Mouse (Mus musculus): Measurements from ENCODE around the gene Tnrc6b.
A peak's percentile ranks its signal among the peaks of the same experiment; 100 is the strongest.
"Not testable (repeated sequence)": the region's sequence is repeated elsewhere in the genome, so short reads cannot be mapped to it uniquely, and the experiment has no call there.

Gene Tnrc6b

DNA sequence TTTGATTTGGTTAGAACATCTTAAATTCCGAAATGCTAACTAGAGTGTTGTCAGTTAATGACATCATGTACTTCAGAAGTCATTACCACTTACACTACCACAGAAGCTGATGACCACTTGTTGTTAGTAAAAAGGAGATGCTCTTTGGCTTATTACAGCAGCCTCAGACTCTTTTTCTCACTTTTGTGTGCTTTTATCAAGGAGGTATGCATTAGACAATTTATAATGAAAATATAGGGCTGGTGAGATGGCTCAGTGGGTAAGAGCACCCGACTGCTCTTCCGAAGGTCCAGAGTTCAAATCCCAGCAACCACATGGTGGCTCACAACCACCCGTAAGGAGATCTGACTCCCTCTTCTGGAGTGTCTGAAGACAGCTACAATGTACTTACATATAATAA is 24.6 kb downstream of the Tnrc6b start:
- DNase-seq (ENCODE audit: low read depth, low spot score): not testable (repeated sequence)

DNA sequence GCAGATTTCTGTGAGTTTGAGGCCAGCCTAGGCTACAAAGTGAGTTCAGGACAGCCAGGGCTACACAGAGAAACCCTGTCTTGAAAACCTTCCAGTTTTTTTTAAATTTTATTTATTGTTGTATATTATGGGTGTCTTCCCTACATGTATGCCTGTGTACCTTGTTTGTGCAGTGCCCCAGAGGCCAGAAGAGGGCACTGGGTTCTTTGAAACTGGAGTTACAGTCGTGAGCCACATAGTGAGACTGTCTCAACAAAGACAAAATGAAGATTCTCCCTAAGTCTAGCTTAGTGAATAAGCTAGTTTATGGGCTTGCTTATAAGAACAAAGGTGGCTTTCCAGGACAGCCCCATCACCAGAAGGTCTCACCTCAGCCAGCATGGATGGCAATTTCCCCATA is 25.4 kb downstream of the Tnrc6b start:
- DNase-seq (ENCODE audit: low read depth, low spot score): no peak

DNA sequence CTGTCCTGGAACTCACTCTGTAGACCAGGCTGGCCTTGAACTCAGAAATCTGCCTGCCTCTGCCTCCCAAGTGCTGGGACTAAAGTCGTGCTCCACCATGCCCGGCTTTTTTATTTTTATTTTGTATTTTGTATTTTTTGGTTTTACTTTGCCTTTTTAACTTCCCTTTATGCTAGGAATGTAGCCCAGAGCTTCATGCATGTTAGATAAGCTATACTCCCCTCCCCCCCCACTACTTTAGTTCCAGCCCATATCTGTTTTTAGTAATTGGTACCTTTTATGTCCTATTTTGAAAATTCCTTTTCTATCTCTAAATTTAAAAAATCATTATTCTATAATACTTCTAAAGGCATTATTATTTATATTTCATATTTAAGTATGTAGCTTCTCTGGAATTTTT is 27.1 kb downstream of the Tnrc6b start:
- no peak for DNase-seq (ENCODE audit: low read depth, low spot score)

DNA sequence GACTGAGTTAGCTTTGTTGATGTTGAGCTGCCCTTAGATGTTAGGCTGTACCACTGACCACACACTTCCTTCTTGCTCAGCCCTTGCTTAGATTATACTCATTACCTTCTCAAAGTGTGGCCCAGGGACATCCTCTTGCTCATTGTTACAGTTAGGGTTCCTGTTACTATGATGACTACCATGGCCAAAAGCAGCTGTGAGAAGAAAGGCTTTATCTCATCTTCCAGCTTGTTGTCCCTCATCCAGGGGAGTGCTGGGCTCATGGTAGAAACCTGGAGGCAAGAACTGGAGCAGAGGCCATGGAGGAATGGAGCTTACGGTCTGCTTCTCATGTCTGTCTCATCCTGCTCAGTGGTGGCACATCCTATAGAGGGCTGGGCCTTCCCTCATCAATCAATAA is 28.9 kb downstream of the Tnrc6b start:
- no peak for DNase-seq (ENCODE audit: low read depth, low spot score)

DNA sequence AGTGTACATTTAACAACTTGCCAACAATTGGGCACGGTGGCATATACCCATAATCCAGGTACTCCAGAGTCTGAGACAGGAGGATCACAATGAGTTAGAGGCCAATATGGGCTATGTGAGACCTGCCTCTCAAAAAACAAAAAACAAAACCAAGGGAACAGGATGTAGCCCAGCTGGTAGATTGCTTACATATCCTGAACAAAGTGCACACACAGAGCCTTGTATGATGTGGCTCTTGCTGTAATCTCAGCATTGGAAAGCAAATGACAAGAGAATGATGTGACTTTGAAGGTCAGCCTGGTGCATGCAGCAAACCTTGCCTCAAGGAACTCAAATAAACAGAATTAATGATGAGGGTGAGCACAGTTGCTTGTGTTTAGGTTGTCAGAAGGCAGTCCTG is 30.7 kb downstream of the Tnrc6b start:
- no peak for DNase-seq (ENCODE audit: low read depth, low spot score)

DNA sequence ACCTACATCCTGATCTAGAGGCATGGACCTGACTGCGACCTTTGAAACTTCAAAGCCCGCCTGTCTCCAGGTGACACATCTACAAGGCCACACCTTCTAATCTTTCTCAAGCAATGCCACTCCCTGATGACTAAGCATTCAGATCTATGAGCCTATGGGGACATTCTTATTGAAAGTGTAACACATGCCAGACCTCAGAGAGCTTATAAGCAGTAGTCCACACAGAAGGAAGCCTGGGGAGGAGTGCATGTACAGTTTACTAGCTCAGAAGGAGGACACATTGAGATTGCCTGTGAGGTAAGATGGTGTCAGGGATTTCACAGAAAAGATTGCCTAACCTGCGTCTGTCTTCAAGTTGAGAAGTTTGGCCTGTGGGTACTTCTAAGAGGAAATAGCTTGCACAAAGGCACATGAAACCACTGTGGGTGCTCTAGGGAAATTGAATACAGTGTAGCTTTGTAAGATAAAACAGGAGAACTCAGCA is 31.9 kb downstream of the Tnrc6b start:
- DNase-seq (ENCODE audit: low read depth, low spot score): no peak

DNA sequence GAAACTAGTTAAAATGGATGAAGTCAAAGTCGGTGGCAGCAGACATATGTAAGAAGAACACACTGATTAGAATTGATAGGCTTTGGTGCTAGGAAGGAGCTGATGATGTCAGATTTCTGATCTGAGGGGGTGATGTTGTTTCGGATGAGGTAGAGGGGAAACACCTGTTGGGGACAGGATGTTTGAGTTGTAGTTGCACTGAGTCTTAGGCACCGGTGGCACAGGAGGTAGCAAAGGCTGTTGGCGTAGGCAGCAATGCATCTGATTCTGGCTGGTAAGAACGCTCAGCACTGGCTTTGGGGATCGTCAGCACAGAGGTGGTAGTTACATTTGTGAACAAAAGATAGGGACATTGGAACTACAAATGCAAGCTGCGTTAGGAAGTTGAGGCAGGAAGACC is 32.5 kb downstream of the Tnrc6b start:
- no peak for DNase-seq (ENCODE audit: low read depth, low spot score)

DNA sequence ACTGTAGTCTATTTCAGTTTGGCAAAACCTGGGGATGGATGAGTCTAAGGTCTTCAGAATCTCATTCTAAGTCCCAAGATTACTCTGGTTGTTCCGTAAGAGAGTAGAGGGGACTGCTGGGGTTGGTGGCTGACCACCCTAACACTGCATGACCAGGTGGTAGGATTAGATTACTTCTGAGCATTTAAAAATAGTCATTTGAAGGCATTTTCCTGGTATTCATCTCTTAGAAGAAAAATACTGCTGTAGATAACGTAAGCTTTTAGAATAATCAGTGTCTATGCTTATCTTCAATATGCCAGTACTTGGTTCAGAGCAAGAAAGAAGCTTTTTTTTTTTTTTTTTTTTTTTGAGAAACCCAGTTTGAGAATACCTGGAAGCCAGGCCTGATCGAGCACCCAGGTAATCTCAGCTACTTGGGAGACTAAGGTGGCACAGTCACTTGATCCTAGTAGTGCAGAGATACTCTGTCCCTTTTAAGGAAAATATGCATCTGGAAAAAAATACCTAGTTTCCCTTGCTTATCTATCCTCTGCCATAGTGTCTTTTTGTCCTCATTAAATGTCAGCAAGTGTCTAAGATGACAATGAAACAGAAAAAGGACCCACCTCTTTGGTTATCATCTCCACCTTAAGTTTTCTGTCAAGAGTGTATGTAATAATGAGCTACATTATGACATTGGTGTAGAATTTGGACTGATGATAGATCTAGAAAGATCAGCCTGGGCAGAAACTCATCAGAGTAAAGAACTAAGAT is 33.7 kb downstream of the Tnrc6b start:
- DNase-seq (ENCODE audit: low read depth, low spot score): no peak

DNA sequence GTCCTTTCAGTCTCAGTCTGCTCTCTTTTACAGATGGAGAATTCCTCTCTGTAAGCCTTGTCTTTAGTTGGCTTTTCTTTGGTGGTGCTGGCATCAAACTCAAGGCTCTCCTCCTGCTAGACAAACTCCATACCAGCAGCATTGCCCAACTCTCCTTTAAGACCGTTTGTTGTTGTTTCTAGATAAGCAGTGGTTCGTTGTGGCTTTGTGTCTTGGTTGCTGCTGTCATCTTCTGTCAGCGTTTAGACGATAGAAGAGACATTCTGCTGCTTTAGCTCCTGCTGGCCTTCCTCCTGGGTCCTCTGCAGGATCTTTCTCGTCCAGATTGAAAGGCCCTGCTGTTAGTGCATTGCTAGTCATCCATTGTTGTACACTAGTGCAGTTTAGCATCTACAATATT is 37.9 kb downstream of the Tnrc6b start:
- DNase-seq (ENCODE audit: low read depth, low spot score): no peak

DNA sequence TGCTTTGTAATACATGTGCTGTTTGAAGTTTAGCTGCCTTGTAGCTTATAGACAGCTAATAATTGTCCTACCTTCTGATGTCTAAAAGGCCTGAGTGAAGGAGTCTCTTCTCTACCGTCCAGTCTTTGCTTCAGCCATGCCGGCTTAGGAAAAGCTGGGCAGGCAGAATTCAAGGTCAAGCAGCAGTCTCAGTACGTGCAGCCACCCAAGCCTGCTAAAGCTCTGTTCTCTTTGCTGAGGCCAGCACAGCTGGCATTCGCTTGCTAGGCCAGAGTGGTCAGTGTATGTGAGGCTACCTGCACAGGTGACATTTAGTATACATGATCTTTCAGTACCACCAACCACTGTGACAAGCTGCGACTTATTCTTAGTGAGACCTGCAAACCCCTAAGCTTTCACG is 42.2 kb downstream of the Tnrc6b start:
- DNase-seq (ENCODE audit: low read depth, low spot score): no peak

DNA sequence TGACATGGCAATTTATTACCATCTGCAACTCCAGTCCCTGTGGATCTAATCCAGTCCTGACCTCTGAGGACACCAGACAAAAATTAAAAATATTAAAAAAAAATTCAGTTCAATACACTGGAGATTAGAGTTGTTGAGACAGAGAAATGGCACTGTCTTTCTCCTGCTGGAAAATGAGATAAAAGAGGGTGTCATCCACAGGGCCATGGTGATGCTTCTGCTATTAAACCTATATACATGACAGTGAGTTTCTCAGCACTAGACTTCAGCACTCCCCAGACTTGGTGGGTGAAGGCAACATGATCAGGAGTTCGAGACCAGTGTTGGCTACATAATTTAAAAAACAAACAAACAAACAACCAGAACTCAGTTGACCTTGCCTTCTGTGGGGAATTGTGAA is 43.0 kb downstream of the Tnrc6b start:
- DNase-seq (ENCODE audit: low read depth, low spot score): no peak

DNA sequence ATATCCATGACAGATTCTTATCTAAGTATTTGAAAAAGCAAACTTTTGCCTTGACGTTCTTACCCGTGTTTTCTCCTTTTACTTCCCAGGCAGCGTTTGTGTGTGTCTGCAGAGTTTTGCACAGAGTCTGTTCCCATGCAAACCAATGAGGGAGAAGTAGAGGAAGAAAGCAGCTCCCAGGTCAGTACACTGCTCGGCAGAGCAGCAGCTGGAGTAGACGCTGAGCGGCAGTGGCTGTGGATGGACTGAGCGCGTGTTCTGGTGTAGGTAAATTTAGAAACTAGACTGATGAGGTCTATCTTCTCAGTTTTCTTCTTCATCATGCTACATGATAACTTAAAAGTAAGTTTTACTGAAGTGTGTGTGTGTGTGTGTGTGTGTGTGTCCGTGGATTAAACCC is 48.3 kb downstream of the Tnrc6b start:
- no peak for DNase-seq (ENCODE audit: low read depth, low spot score)

DNA sequence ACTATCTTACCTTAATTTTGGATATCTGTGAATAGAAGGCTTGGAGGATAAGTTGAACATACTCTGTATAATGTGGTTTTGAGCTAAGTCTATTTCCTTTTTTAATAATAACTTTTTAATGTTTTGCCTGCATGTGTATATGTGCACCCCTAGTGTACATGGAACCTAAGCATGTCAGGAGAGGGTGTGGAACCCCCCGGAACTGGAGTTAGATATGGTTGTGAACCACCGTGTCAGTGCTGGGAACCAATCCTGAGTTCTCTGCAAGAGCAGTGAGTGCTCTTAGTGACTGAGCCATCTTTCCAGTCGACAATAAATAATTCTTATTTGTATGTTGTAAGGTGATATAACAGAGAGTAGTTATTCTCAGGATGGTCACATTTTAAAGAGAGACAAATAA is 49.4 kb downstream of the Tnrc6b start:
- no peak for DNase-seq (ENCODE audit: low read depth, low spot score)

DNA sequence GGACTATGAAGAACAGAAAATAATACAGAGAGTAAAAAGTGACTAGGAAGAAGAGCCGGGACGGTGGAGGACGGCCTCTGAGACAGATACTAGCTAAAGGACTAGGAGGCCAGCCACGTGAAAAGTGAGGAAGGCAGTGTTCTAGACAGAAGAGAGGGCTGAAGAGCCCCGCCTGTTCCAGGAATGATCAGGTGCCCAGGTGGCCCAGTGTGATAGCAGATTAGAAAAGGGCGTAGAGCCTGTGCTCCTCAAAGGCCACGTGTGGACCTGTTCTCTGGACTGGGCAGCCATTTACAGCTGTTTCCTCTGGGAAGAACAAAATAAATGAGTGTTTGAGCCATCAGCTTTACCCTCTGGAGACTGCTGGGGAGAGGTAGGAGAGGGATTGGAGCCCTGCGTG is 49.8 kb downstream of the Tnrc6b start:
- no peak for DNase-seq (ENCODE audit: low read depth, low spot score)

DNA sequence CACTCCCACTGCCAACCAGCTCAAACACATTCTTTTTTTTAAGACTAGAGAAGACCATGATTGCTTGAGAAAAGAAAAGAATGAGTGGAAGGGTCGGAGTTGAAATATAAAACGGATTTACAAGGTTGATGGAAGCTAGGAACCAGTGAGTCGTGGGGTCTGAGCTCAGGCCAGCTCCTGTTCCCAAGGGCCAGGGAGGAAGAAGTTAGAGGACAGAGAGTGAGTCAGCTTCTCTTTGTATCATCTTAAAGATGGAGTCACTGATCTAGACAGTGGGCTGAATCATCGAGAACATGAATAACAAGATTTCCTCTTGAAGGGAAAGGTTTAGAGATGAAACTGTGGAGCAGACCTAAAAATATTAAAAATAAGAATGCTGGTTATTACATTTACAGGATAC is 51.5 kb downstream of the Tnrc6b start:
- no peak for DNase-seq (ENCODE audit: low read depth, low spot score)

DNA sequence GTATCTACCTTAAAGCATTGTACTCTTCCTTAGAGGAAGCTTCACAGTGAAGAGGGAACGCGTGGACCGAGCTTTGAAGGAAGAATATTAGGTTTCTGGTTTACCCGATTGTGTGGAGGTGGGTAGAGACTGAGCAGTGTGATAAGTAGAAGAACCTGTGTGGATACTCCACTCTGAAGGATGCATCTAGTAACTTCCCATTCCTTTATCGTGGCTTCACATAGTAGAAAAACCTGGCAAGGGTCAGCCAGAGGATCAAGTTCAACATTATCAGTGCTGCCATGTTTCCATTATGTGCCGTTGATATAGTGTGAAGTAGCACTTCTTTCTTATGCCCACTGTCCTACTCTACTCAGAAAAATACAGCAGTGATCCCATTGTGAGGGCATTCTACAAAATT is 53.6 kb downstream of the Tnrc6b start:
- DNase-seq (ENCODE audit: low read depth, low spot score): no peak

DNA sequence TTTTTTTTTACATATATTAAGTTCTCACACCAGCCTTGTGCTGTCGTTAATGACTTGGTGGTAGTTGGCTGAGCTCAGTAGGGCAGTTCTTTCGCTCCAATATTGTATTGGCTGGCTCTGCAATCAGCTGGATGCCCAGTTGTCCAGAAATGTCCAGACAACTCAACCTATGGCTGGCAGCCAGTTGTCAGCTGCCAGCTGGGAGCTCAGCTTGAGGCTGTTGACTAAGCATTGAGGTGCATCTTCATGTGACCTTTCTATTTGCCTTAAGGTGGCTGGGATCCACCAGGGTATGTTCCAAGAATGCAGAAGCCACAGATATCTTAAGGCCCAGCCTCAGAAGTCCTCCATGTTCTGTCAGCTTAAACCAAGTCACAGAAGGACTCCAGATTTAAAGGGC is 54.3 kb downstream of the Tnrc6b start:
- no peak for DNase-seq (ENCODE audit: low read depth, low spot score)

DNA sequence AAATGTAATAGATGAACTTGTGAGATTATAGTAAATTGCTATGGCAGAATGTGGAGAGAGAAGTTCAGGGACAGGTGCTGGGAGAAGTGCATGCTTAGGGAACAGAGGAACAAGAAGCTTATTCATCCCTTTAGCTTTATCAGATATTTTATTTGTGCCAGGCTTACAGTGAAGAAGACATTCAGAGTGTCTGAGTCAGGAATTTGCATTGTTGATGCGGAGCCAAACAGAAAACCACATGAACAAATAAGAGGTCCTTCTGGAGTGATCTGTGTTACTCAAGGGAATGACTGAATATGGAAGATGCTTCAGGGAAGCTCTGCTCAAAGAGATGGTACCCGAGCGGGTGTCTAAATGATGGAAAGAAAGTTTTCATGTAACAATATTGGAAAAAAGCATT is 57.1 kb downstream of the Tnrc6b start:
- no peak for DNase-seq (ENCODE audit: low read depth, low spot score)

DNA sequence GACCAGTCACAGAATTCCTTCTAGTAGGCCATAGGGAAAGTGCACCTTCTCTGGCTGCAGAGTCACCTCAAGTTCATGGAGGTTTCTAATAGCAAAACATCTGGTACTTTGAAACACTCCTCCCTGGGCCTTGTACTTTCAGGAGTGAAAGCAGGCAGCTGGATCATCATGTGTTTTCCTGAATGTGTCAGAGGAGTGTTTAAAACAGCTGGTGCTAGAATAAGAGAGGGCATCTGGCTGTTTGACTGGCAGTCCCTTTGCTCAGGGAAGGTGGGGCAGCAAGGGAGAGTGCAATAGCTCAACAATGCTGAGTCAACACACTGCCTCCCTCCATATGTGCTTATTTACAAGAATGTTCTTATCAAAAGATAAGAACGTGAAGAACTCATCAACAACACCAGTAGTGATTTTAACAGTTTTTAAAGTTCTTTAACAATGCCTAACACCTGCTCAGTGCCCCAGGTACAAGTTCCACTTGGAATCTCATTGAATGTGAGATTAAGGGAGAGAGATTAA is 60.9 kb downstream of the Tnrc6b start:
- peak; percentile 16 for DNase-seq (ENCODE audit: low read depth, low spot score)

DNA sequence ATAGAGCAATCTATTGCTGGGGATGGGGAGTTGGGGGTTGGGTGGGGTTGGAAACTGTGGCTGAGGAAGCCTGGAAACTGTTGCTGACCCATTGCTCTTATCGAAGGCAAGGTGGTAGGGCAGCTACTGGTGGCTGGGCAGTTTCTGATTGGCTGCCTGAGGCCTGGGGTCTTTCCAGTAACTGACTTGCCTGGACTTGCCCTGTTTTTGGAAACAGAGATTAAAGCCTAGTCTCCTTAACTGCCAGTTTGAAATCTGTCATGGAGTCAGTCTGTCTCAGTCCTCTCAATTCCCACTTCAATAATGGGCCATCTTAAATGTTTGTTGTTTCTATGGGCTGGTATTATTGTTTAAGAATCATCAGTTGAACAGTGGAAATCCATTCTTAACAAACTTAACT is 63.6 kb downstream of the Tnrc6b start:
- DNase-seq (ENCODE audit: low read depth, low spot score): no peak

DNA sequence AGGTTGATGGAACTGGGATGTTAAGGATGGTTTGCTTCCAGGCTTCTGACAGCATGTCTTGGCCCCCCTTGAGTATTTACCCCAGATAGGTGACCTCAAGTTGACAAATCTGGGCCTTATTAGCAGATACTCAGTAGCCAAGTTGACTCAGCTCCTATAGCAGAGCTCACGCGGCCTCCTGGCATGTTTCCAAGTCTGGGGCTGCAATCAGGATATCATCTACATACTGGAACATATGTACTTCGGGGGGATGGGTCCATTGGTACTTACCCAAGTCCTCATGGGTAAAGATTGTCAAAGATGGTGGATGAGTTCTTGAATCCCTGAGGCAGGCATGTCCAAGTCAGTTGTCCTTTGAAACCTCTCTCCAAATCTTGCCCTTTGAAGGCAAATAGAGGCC is 67.9 kb downstream of the Tnrc6b start:
- DNase-seq (ENCODE audit: low read depth, low spot score): no peak

DNA sequence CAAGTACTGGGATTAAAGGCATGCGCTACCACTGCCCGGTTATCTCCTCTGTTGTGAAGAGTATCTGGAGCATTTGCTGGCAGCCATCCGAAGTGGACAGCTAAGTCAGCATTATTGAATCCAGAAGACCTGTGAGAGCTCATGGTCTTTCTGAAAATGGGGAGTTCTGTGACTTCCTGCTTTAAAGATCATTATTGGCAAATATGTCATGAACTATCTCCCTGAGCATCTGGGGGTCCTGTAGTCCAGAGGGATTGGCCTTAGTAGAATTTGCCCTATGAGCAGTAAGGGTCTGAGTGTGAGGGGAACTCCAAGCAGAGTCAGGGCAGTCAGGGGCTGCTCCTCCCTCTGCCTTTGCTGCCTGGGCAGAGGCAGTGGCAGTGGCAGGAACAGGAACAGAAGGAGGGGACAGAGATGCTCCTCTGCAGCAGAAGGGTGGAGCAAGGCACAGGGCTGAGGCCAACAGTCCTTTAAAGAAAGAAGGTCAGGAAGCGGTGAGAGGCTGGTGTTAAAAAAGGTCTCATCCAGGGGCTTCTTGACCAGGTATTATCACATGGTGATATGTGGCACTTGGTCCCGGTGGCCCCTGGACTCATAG is 69.1 kb downstream of the Tnrc6b start:
- no peak for DNase-seq (ENCODE audit: low read depth, low spot score)

DNA sequence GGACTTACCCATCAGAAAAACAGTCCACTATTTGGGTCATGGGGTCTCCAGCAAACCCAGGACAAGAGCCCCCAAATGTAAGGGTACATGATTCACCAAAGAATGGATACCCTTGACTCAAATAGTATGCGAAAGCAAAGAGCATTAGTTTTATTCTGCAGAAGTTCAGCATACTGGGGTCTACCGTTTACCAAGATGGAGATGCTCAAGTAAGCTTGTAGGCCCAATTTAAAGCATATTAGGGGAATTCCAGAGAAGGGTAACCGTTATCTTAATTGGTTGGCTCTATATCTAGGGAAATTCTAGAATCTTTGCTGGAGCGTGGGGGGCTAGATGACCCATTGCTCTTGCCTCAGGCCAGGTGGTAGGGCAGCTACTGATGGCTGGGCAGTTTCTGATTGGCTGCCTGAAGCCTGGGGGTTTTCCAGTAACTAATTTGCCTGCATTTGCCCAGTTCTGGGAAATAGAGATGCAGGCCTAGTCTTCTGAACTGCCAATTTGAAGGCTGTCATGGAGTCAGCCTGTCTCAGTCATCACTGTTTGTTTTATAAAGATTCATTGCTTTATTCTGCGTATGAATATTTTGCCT is 70.2 kb downstream of the Tnrc6b start:
- DNase-seq (ENCODE audit: low read depth, low spot score): no peak
